Mouse (Mus musculus): ENCODE measurements around the gene Zfp27.

- TF ChIP-seq GATA1 (IDR thresholded peaks at IDR 0.05; ENCODE audit: borderline replicate concordance, low read length) (no peak), FLI1 (IDR thresholded peaks at IDR 0.05; ENCODE audit: low read length) (no peak)
Observed at GRCm38 (mm10) chr7:29880056-29880455, 26.3 kb downstream of the Zfp27 start.

All from megakaryocyte, embryonic 14.5 days (primary cell).